Mouse (Mus musculus) neural tube, embryonic 12.5 days (tissue): ENCODE data around the gene Dennd6b. TPM values are rescaled to one million over a fixed set of nuclear protein-coding genes. Genes with fewer than 3 reads are reported as not detected.

Experiments used
- ATAC-seq: fragments of 200-750 bp; cut with Nextera tagmentation; 2 replicates; pipeline ENCODE4 v1.8.0; 2017; ENCODE audit warnings: low read depth, mild to moderate bottlenecking, moderate TSS enrichment, moderate library complexity; ENCODE audit not compliant: low FRiP score
- H3K27ac ChIP-seq: fragments of 300-500 bp; sonication (generic); 2 replicates; pipeline ENCODE4 v1.5.1; 2016
- H3K27me3 ChIP-seq: fragments of 300-500 bp; sonication (generic); replicated peaks from 2 replicates; pipeline ENCODE4 v1.6.1; 2016; ENCODE audit warnings: mild to moderate bottlenecking
- H3K36me3 ChIP-seq: fragments of 300-500 bp; sonication (generic); 2 replicates; pipeline ENCODE4 v1.6.1; 2016; ENCODE audit warnings: mild to moderate bottlenecking
- H3K4me1 ChIP-seq: fragments of 300-500 bp; sonication (generic); 2 replicates; pipeline ENCODE4 v1.6.1; 2016
- H3K4me2 ChIP-seq: fragments of 300-500 bp; sonication (generic); replicated peaks from 2 replicates; pipeline ENCODE4 v1.6.1; 2016; ENCODE audit warnings: mild to moderate bottlenecking
- H3K4me3 ChIP-seq: fragments of 300-500 bp; sonication (generic); 2 replicates; pipeline ENCODE4 v1.5.1; 2016
- H3K9ac ChIP-seq: fragments of 300-500 bp; sonication (generic); 2 replicates; pipeline ENCODE4 v1.6.1; 2016; ENCODE audit warnings: mild to moderate bottlenecking
- H3K9me3 ChIP-seq: fragments of 300-500 bp; sonication (generic); 2 replicates; pipeline ENCODE4 v1.6.1; 2016; ENCODE audit warnings: mild to moderate bottlenecking
- WGBS: fragments of 180-500 bp; shearing (Covaris S2); methylation state at CpG from one replicate; pipeline ENCODE4 v1.1.7; 2016; 5-methylcytosine and 5-hydroxymethylcytosine counted together
- microRNA-seq: library from miRNA; unstranded; fragments of <30 nt; microRNA quantifications from one replicate; pipeline ENCODE4, GENCODE M21; 2017
- polyA plus RNA-seq: library from polyadenylated mRNA; unstranded; fragments of >200 nt; fragmentation: Nextera tagmentation; extraction: Ambion mirVana; gene quantifications from 2 replicates; pipeline ENCODE4 v1.2.1, GENCODE M21; 2016

Gene Dennd6b
- polyA plus RNA-seq, 1 experiment from 2014 or later = 62.6 TPM

DNA sequence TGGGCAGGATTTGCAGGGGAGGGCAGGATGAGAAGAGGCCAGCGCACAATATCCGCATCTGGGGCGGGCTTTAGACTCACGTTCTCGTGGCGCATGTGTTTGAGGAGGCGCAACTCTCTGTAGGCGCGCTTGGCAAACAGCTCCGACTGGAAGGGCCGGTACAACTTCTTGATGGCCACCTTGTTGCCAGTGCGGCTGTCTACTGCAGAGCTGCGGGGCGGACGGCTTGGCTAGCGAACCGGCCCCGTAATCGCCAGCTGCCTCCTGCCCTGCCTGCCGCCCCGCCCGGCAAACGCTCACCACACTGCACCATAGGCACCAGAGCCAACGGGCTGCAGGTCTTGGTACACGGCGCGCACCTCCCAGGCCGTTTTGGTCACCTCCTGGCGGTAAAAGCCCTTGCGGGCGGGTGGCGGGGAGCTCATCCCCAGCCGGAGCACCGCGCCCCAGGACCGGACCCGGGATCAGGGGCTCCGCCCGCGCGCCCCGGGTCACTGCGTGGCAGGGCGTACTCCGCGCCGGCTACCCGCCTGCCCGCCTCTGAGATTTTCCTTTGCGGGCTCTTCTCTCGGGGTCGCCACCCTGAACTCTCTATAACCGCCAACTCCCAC is 56.1 kb downstream of the Dennd6b start:
- under 1% methylated on average over 53 of the region's 53 CpGs for WGBS
- H3K27ac ChIP-seq = no peak overlapping the region

DNA sequence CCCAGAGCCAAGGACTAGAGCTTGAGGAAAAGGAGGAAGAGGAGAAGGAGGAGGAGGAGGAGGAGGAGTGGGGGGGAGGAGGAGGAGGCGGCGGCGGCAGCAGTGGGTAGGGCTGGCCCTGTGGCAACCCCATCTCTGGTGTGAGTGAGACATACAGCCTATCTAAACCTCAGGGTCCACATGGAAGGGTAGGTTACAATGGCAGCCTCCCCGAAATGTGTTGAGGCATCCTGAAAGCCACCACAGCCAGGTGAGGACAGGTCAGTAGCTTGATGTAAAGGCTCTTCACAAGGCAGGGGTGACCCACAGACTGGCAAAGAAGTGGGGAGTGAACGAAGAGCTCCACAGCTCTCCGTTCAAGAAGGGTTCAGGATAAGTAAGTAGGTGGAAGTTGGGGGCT is 57.8 kb downstream of the Dennd6b start:
- ATAC-seq = no peak
- no peak overlapping the region for H3K4me2 ChIP-seq
- H3K27me3 ChIP-seq = peaks cover 14% of the 10 kb centered on the region; the same call in 1 of the 2 replicates
- H3K9me3 ChIP-seq = no peaks in the 10 kb centered on the region
- H3K36me3 ChIP-seq = peaks cover 11% of the 10 kb centered on the region
- H3K4me3 ChIP-seq = no peak overlapping the region
- no peak overlapping the region for H3K9ac ChIP-seq
- peaks cover 19% of the 10 kb centered on the region for H3K4me1 ChIP-seq
- 92% methylated on average over 6 of the region's 6 CpGs for WGBS
- H3K27ac ChIP-seq = no peak overlapping the region

More for the DNA sequence above, 56.1 kb downstream of the Dennd6b start:
- peaks cover 22% of the 10 kb centered on the region for H3K36me3 ChIP-seq
- peak overlapping the region; percentile 55 for H3K4me3 ChIP-seq
- peak; percentile 43 for ATAC-seq
- peaks cover 14% of the 10 kb centered on the region; the same call in 1 of the 2 replicates for H3K27me3 ChIP-seq
- H3K4me1 ChIP-seq = peaks cover 19% of the 10 kb centered on the region
- peak overlapping the region; percentile 70 for H3K9ac ChIP-seq
- H3K9me3 ChIP-seq = no peaks in the 10 kb centered on the region
- H3K4me2 ChIP-seq = peak overlapping the region; percentile 99

- no peak overlapping the region for H3K4me2 ChIP-seq
Observed at GRCm38 (mm10) chr15:89138046-89138405, 58.3 kb downstream of the Dennd6b start.

GRCm38 (mm10) chr15:89137378-89138045 is 58.8 kb downstream of the Dennd6b start:
- peaks cover 19% of the 10 kb centered on the region for H3K4me1 ChIP-seq
- no peaks in the 10 kb centered on the region for H3K9me3 ChIP-seq
- peaks cover 7% of the 10 kb centered on the region; the same call in 1 of the 2 replicates for H3K36me3 ChIP-seq
- no peak overlapping the region for H3K4me3 ChIP-seq
- no peak overlapping the region for H3K27ac ChIP-seq
- no peak overlapping the region for H3K9ac ChIP-seq
- no peak overlapping the region for H3K4me2 ChIP-seq
- ATAC-seq = no peak
- WGBS = 76% methylated on average over 11 of the region's 11 CpGs
- peaks cover 14% of the 10 kb centered on the region; the same call in 1 of the 2 replicates for H3K27me3 ChIP-seq

More at GRCm38 (mm10) chr15:89138046-89138405, 58.3 kb downstream of the Dennd6b start:
- peaks cover 14% of the 10 kb centered on the region; the same call in 1 of the 2 replicates for H3K27me3 ChIP-seq
- WGBS = 87% methylated on average over 7 of the region's 7 CpGs
- no peaks in the 10 kb centered on the region for H3K9me3 ChIP-seq
- peaks cover 19% of the 10 kb centered on the region for H3K4me1 ChIP-seq
- ATAC-seq = no peak
- no peak overlapping the region for H3K4me3 ChIP-seq
- peaks cover 6% of the 10 kb centered on the region; the same call in 1 of the 2 replicates for H3K36me3 ChIP-seq
- H3K27ac ChIP-seq = no peak overlapping the region
- no peak overlapping the region for H3K9ac ChIP-seq

DNA sequence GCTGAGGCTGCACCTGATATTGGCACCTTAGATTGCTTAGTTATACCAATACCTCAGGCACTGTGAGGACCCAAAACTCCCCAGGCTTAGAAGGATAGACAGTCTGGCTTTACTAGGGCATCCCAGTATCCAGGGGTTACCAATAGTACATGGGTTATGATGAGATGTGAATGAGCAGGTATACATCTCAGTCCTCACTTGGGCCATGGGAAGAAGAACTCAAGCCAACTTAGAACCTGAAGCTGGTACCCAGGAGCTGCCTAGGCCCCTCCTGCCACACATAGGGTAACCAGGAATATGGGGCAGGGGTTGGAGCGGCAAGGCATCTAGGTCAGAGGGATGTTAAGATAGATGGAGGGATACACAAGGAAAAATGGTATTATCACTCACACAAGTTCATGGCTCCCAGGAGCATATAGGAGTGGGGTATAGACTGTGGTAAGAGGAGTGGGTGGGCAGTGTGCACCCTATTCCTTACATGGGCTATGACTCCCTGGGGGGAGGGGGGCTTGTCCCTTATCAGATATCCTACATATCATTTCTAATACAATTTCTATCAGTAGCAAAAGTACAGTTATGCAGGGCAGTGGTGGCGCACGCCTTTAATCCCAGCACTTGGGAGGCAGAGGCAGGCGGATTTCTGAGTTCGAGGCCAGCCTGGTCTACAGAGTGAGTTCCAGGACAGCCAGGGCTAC is 59.7 kb downstream of the Dennd6b start:
- Histone ChIP-seq H3K4me2 (no peak overlapping the region), H3K9ac (no peak overlapping the region), H3K9me3 (no peaks in the 10 kb centered on the region), H3K4me1 (peaks cover 19% of the 10 kb centered on the region), H3K36me3 (peaks cover 11% of the 10 kb centered on the region), H3K27ac (no peak overlapping the region), H3K27me3 (peaks cover 14% of the 10 kb centered on the region; the same call in 1 of the 2 replicates), H3K4me3 (no peak overlapping the region)
- ATAC-seq = no peak
- WGBS = 98% methylated on average over 5 of the region's 5 CpGs

Small RNA genes lying within 50 kb of the gene (microRNA-seq; reads per million reads assigned to microRNA genes)
- 1.5 reads per million for gene Mir6958
- gene Mir7118 = not detected

Other genes starting within 250 kb of the Dennd6b start
- not detected in 2 replicates for gene Ttll8, start 242.1 kb downstream of the Dennd6b start, polyA plus RNA-seq
- 2.8 and 4.1 TPM in 2 replicates for gene Mlc1, start 217.5 kb downstream of the Dennd6b start, polyA plus RNA-seq
- gene Mov10l1, start 213.6 kb downstream of the Dennd6b start, polyA plus RNA-seq = not detected in 2 replicates
- gene Panx2, start 136.8 kb downstream of the Dennd6b start, polyA plus RNA-seq = 1.5 and 2.0 TPM in 2 replicates
- gene Trabd, start 121.4 kb downstream of the Dennd6b start, polyA plus RNA-seq = 49.6 and 51.2 TPM in 2 replicates
- 23.2 and 27.2 TPM in 2 replicates for gene Selenoo, start 107.4 kb downstream of the Dennd6b start, polyA plus RNA-seq
- 18.7 and 20.6 TPM in 2 replicates for gene Tubgcp6, start 73.4 kb downstream of the Dennd6b start, polyA plus RNA-seq
- 23.6 and 25.1 TPM in 2 replicates for gene Hdac10, start 67.8 kb downstream of the Dennd6b start, polyA plus RNA-seq
- 11.7 and 13.4 TPM in 2 replicates for gene Mapk12, start 55.8 kb downstream of the Dennd6b start, polyA plus RNA-seq
- gene Mapk11, start 46.9 kb downstream of the Dennd6b start, polyA plus RNA-seq = 45.7 and 46.6 TPM in 2 replicates
- gene Plxnb2, start 15.7 kb downstream of the Dennd6b start, polyA plus RNA-seq = 123 and 126 TPM in 2 replicates
- 56.9 and 69.7 TPM in 2 replicates for gene Ppp6r2, start 15.1 kb upstream of the Dennd6b start, polyA plus RNA-seq
- 88.9 and 90.5 TPM in 2 replicates for gene Sbf1, start 118.8 kb upstream of the Dennd6b start, polyA plus RNA-seq
- gene Adm2, start 126.2 kb upstream of the Dennd6b start, polyA plus RNA-seq = not detected in 2 replicates
- gene Miox, start 137.9 kb upstream of the Dennd6b start, polyA plus RNA-seq = not detected in 2 replicates
- 38.8 and 42.2 TPM in 2 replicates for gene Lmf2, start 159.2 kb upstream of the Dennd6b start, polyA plus RNA-seq
- gene Ncaph2, start 159.2 kb upstream of the Dennd6b start, polyA plus RNA-seq = 133 and 139 TPM in 2 replicates
- gene Sco2, start 177.3 kb upstream of the Dennd6b start, polyA plus RNA-seq = 7.8 and 8.8 TPM in 2 replicates
- 1.6 and 1.7 TPM in 2 replicates for gene Tymp, start 180.5 kb upstream of the Dennd6b start, polyA plus RNA-seq
- 0.30 and 0.54 TPM in 2 replicates for gene Odf3b, start 182.8 kb upstream of the Dennd6b start, polyA plus RNA-seq
- not detected in 2 replicates for gene Klhdc7b, start 188.4 kb upstream of the Dennd6b start, polyA plus RNA-seq
- not detected in 2 replicates for gene Syce3, start 214.0 kb upstream of the Dennd6b start, polyA plus RNA-seq
- 0.85 and 1.4 TPM in 2 replicates for gene Cpt1b, start 229.4 kb upstream of the Dennd6b start, polyA plus RNA-seq
- 5.2 and 5.3 TPM in 2 replicates for gene C730034F03Rik, start 233.1 kb upstream of the Dennd6b start, polyA plus RNA-seq
- gene Gm44502, start 233.2 kb upstream of the Dennd6b start, polyA plus RNA-seq = not detected in 2 replicates
- 79.3 and 80.1 TPM in 2 replicates for gene Chkb, start 233.4 kb upstream of the Dennd6b start, polyA plus RNA-seq